Mouse (Mus musculus) kidney, adult 9 months (tissue): ENCODE results near the gene Sgpp1.

Experiments used
- DNase-seq: peaks from one replicate; pipeline ENCODE4 v3.0.0; 2022

Sgpp1 gene

GRCm38 (mm10) chr12:75684026-75684425 lies 51.5 kb downstream of the Sgpp1 start:
- peak; percentile 35 for DNase-seq

- peak; percentile 91 for DNase-seq
Observed at GRCm38 (mm10) chr12:75683598-75683997, 51.9 kb downstream of the Sgpp1 start.

DNA sequence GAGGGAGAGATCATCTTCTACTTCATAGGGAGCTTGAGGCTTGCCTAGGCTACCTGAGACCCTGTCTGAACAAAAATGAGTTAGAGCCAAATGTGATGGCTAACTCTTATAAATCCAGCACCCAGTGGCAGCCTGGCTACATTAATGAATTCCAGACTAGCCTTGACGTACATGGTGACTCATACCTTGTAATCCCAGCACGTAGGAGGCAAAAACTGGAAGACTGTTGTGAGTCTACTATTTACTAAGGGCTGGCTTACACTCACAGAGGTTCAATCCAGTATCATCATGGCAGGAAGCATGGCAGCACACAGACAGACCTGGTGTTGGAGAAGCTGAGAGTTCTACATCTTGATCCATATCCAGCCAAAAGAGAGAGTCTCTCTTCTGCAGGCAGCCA lies 52.7 kb downstream of the Sgpp1 start:
- DNase-seq: no peak

- DNase-seq: no peak
Observed at GRCm38 (mm10) chr12:75681101-75681500, 54.4 kb downstream of the Sgpp1 start.

DNA sequence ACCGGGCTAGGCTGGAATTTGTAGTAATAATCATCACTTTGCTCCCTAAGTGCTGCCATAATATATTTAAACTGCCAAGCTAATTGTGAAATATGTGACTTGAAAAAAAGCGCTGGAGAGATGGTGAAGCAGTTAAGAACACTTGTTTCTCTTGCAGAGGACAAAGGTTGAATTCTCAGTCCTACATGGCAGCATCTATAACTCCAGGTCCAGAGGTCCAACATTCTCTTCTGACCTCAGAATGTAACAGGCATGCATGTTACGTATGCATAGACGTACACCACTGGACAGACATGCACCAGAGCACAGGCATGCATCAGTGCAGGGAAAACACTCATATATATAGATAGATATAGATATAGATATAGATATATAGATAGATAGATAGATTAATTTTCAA lies 57.1 kb downstream of the Sgpp1 start:
- DNase-seq: peak; percentile 38

DNA sequence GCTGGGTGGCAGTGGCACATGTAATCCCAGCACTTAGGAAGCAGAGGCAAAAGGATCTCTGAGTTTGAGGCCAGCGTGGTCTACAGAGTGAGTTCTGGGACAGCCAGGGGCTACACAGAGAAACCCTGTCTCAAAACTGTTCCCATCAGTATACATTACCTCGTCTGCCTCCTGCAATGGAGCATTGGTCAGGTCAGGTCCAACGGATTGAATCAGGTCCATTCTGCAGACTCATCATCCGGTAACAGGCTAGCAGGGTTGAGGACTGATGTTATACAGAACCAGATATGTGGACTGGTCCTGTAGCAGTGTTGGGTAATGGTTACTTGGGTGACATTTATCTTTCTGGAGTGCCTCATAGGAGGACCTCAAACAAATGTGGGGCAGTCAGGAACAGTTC lies 62.9 kb downstream of the Sgpp1 start:
- DNase-seq: no peak

GRCm38 (mm10) chr12:75671759-75672315 lies 63.7 kb downstream of the Sgpp1 start:
- DNase-seq: peak; percentile 64

- no peak for DNase-seq
Observed at GRCm38 (mm10) chr12:75670611-75671010, 64.9 kb downstream of the Sgpp1 start.

GRCm38 (mm10) chr12:75669258-75670106 lies 66.0 kb downstream of the Sgpp1 start, which contains the start of gene Wdr89:
Gene Wdr89 (minus strand): TSS chr12:75669537.
- DNase-seq: peak; percentile 100

GRCm38 (mm10) chr12:75668916-75669257 lies 66.6 kb downstream of the Sgpp1 start:
- DNase-seq: no peak

DNA sequence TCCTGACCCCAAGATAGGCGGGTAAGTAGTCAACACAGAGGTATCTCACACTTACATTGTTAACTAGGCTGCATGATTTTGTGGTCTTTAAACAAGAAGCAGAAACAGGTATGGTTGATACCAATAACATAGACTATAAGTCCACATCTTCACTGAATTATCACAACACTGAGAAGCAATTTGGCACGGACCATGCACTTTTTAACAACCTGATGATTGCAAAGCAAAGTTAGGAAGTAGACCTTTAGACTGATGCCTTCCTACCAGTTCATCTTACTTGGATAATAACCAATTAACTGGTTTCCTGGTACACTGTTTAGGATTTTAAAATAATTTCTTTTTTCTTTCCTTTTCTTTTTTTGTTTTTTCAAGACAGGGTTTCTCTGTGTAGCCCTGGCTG lies 67.3 kb downstream of the Sgpp1 start:
- DNase-seq: peak; percentile 71

DNA sequence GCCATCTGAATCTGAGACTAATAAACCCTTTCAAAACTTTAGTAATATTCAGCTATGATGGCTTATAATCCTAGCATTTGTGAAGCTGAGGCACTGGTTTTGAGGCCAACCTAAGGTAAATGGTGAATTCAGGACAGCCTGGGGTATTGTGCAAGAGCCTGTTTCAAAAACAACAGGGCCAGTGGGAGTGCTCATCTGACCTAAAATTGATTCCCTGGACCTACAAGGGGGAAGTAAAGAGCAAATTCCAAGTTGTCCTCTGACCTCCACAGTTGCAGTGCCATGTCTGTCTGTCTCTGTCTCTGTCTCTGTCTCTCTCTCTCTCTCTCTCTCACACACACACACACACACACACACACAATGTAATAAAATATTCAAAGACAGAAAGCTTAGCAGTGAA lies 68.6 kb downstream of the Sgpp1 start:
- DNase-seq: peak; percentile 56

DNA sequence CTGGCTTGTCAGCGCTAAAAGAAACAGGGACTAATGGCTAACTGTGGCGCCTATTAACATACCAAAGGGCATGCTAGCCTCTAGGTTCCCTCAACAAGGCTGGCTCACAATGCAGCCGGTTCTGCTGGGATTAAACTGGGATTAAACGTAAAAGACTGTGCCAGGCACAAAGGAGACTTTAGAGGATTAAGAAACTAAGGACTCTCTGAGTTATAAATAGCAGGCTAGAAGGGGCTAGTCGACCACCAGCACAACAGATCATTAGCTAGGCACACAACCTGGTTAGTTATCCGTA lies 71.1 kb downstream of the Sgpp1 start:
- DNase-seq: peak; percentile 90
